Mouse (Mus musculus) cerebellum, adult 11-12 months (tissue): ENCODE results near the gene Nrm.

Source experiments
- DNase-seq: peaks from one replicate; pipeline ENCODE4 v3.0.0; 2022

Nrm gene

GRCm38 (mm10) chr17:35868165-35868820 lies 7.2 kb downstream of the Nrm start:
- no peak for DNase-seq

- no peak for DNase-seq
These were observed 7.8 kb downstream of the Nrm start for GRCm38 (mm10) chr17:35868961-35869345.

DNA sequence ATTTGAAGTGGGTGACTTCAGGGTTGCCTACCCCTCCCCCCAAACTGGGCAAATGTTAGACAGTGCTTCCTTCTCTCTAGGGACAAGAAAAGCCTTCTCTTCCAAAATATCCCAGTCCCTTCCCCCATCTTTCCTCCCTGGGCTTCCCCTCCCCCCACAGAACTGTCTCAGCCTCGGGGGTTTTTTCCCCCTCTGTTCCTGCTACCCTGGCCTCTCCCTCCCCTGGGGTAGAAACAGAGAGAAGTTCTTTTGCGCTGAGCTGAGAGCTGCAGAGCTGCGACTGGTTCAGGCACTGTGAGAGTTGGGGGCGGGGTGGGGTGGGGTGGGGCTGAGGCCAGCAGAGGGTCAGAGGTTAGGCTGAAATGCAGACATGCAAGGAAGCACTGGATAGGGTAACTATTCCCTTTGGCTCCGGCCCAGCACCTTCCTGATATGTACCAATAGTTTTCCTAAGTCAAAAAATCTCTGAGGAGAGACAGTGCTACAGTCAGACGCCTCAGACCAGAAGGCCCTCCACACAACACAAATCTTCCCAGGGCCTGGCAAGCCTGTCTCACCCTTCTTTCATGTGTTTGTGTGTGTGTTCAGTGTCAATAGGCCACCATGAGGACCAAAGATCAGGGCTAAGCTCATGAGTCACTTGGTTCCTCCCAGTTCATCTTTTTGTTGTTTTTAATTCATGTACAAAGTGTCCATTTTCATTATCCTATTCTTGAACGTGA lies 8.4 kb downstream of the Nrm start:
- no peak for DNase-seq

DNA sequence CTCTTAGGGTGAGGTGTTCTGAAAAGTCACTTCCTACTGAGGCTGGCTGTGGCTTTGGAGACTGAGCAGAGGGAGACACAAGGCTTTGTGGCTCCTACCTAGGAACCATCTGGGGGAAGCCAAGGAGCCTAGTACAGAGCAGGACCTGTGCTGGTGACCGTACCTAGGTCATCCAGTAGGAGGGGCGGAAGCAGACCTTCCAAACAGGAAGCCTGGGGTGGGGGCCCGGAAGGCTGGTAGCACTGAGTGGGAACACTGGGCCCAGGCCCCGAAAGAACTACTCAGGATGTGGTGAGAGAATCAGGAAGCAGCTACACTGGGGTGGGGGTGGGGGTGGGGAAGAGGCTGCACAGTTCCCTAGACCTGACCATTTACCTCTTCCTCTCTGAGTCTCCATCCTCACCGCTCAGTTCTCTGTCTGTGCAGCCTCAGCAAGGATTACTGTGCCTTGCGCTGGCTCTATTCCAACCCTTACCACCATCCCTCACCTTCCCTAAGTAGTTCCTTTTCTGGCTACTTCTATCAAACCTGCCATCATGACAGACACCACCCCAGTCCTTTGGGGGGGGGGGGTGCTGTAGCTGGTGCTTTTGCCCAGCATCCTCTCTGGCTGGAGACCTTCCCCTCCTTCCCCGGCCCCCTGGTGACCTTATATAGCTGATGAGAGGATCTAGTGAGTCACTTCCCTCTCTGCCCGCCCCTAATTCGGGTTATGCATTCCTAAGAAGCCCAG lies 9.2 kb downstream of the Nrm start:
- DNase-seq = no peak

GRCm38 (mm10) chr17:35870884-35871696 lies 10.0 kb downstream of the Nrm start:
- DNase-seq = no peak

GRCm38 (mm10) chr17:35873774-35874519 lies 12.8 kb downstream of the Nrm start:
- peak; percentile 83 for DNase-seq

- no peak for DNase-seq
These were observed 13.6 kb downstream of the Nrm start for GRCm38 (mm10) chr17:35874721-35875120.

DNA sequence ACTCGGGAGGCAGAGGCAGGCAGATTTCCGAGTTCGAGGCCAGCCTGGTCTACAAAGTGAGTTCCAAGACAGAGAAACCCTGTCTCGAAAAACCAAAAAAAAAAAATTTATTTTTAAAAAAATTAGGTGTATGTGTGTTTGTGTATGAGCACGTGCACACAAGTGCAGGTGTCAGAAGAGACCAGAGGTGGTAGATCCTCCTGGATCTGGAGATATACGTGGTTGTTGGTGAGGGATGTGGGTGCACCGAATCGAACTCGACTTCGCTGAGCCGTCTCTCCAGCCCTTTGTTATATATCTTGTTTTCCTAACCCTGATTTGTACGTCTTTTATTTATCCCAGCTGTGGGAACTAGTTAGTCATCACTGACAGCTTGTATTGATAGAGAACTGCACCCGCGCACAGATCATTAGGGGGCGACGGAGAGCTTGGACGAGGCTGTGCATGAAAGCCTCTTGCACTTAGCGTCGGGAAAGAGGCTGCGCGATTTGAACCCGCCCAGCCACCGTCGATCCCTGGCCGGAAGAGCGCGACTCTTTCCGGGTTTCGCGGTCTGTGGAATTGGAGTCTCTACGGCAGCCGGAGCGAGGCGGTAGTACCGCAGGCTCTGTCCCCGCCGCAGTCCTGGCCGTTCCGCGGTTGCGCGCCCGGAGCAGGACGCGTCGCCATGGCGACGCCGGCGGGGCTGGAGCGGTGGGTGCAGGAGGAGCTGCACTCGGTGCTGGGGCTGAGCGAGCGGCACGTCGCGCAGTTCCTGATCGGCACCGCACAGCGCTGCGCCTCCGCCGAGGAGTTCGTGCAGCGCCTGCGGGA lies 18.3 kb downstream of the Nrm start, which contains the start of gene Dhx16:
Gene Dhx16 (plus strand): TSS at position 575 of the 813 bp plus-strand sequence.
- DNase-seq = peak; percentile 94

GRCm38 (mm10) chr17:35882924-35883323 lies 21.8 kb downstream of the Nrm start:
- DNase-seq = no peak

- DNase-seq = no peak
These were observed 22.7 kb downstream of the Nrm start for GRCm38 (mm10) chr17:35883777-35884176.

GRCm38 (mm10) chr17:35887725-35888124 lies 26.6 kb downstream of the Nrm start:
- no peak for DNase-seq

GRCm38 (mm10) chr17:35896781-35897643 lies 35.9 kb downstream of the Nrm start, which contains the start of gene 2310061I04Rik:
Gene 2310061I04Rik, minus strand, starts transcription at chr17:35897431.
- DNase-seq = peak; percentile 95

DNA sequence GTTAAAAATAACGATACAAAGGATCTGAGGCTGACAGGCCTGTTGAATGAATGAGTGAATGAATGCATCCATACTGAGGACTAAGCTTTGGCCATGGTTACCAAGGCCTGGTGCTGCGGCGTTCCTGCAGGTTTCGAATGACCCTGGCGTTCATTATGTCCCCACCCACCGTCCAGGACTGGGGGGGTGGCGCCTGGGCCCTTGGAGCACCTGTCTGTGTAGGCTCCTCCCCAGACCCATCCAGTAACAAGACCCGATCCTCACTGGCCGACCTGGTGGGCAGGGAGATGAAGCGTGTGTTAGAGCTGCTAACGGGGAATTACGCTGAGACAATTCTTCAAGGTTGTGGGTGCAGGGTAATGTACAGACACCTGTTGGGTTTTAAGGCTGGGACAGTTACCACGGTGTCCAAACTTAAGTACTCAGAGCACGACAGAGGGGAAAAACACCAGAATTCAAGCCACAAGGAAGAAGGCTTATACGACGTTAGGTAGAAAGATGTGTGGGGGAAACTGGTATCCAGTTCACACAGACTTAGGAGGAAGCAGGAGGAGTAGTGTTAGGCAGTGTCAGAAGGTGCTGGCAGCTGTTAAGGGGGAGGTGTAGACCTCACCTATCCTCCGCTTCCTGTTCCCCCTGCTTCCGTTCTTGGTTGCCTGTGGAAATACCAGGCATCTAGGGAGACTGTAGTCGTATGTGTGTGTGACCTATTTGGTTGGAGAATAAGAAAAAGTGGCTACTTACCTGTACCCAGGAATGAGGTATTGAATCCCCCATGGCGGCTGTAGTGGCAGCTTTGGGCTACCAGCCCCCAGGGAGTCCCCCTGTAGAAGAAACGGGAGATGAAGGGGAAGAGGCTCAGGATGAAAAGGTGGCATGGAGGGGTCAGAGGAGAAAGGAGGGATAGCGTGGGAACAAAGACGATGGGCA lies 36.8 kb downstream of the Nrm start:
- peak; percentile 75 for DNase-seq

GRCm38 (mm10) chr17:35900636-35901035 lies 39.5 kb downstream of the Nrm start:
- DNase-seq = no peak

- DNase-seq = no peak
These were observed 42.3 kb downstream of the Nrm start for GRCm38 (mm10) chr17:35903343-35903991.

- no peak for DNase-seq
These were observed 42.9 kb downstream of the Nrm start for GRCm38 (mm10) chr17:35903992-35904355.

DNA sequence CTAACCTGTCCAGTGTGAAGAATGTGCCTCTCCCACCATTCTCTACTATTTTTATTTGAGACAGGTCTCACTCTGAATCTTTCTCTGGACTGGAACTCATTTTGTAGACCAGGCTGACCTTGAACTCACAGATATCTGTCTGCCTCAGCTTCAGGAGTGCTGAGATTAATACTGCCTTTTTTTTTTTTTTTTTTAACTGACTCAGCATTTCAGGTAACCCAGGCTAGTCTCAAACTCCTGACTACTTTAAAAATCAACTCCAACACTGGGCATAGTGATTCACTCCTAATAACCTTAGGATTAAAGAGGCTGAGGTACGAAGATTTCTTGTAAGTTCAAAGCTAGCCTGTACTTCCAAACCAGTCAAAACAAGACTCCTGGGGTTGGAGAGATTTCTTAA lies 44.5 kb downstream of the Nrm start:
- no peak for DNase-seq

GRCm38 (mm10) chr17:35907609-35908008 lies 46.5 kb downstream of the Nrm start:
- no peak for DNase-seq
